Mouse (Mus musculus) embryonic fibroblast, embryonic 13.5 days (primary cell): ENCODE measurements at regions not wholly inside any gene's neighbourhood (a gene's known extent, or its start where the extent isn't known, plus 50 kb on each side); places are given as distances from the start of the nearest gene placed in this dataset.
A peak's percentile ranks its signal among the peaks of the same experiment; 100 is the strongest.
"Not testable (repeated sequence)": the region's sequence is repeated elsewhere in the genome, so short reads cannot be mapped to it uniquely, and the experiment has no call there.

Source experiments
- H3K27ac ChIP-seq: 2 replicates; pipeline ENCODE4 v1.5.1; 2012; ENCODE audit warnings: low read length, control low read depth, inconsistent platforms; ENCODE audit not compliant: insufficient read depth
- H3K4me1 ChIP-seq: 2 replicates; pipeline ENCODE4 v1.6.1; 2011; ENCODE audit warnings: low read length; ENCODE audit not compliant: control insufficient read depth, insufficient read depth
- H3K4me3 ChIP-seq: 2 replicates; pipeline ENCODE4 v1.5.1; 2011; ENCODE audit warnings: mild to moderate bottlenecking, control low read depth, low read length; ENCODE audit not compliant: insufficient read depth
- CTCF ChIP-seq: IDR thresholded peaks from 2 replicates; pipeline ENCODE4 v1.5.1; 2011; ENCODE audit warnings: mild to moderate bottlenecking, control low read depth, low read length, moderate library complexity, borderline replicate concordance; ENCODE audit not compliant: insufficient read depth
- POLR2A ChIP-seq: IDR thresholded peaks from 2 replicates; pipeline ENCODE4 v1.6.1; 2011; ENCODE audit warnings: low read depth, mild to moderate bottlenecking, control low read depth, low read length, moderate library complexity

- TF ChIP-seq CTCF (no peak), POLR2A (no peak)
- Histone ChIP-seq H3K4me3 (no peak overlapping the region), H3K27ac (no peak overlapping the region), H3K4me1 (peaks cover 3% of the 10 kb centered on the region; the same call in 1 of the 2 replicates)
These were observed 55.2 kb downstream of the Gm12728 start for GRCm38 (mm10) chr4:105844675-105845466.

- not testable (repeated sequence) for H3K4me3 ChIP-seq, H3K4me1 ChIP-seq, H3K27ac ChIP-seq
These were observed 56.6 kb downstream of the Gm12728 start for GRCm38 (mm10) chr4:105845998-105846989.

- peak overlapping the region; percentile 63; the same call in 1 of the 2 replicates for H3K27ac ChIP-seq
- H3K4me1 ChIP-seq: peaks cover 2% of the 10 kb centered on the region; the same call in 1 of the 2 replicates
- no peak for TF ChIP-seq POLR2A
- TF ChIP-seq CTCF: no peak
- no peak overlapping the region for H3K4me3 ChIP-seq
These were observed 63.4 kb downstream of the Gm12728 start for GRCm38 (mm10) chr4:105853086-105853485.

GRCm38 (mm10) chr4:105859052-105859864 is 69.6 kb downstream of the Gm12728 start:
- Histone ChIP-seq H3K27ac (no peak overlapping the region), H3K4me1 (no peaks in the 10 kb centered on the region), H3K4me3 (no peak overlapping the region)
- no peak for TF ChIP-seq POLR2A
- no peak for TF ChIP-seq CTCF

GRCm38 (mm10) chr4:105860930-105861653 is 71.4 kb downstream of the Gm12728 start:
- H3K4me1 ChIP-seq: no peaks in the 10 kb centered on the region
- no peak overlapping the region for H3K27ac ChIP-seq
- no peak overlapping the region for H3K4me3 ChIP-seq
- no peak for TF ChIP-seq CTCF
- no peak for TF ChIP-seq POLR2A

GRCm38 (mm10) chr4:105861654-105862037 is 72.0 kb downstream of the Gm12728 start:
- no peak overlapping the region for H3K4me3 ChIP-seq
- no peak for TF ChIP-seq POLR2A
- no peak for TF ChIP-seq CTCF
- no peak overlapping the region for H3K27ac ChIP-seq
- H3K4me1 ChIP-seq: no peaks in the 10 kb centered on the region

DNA sequence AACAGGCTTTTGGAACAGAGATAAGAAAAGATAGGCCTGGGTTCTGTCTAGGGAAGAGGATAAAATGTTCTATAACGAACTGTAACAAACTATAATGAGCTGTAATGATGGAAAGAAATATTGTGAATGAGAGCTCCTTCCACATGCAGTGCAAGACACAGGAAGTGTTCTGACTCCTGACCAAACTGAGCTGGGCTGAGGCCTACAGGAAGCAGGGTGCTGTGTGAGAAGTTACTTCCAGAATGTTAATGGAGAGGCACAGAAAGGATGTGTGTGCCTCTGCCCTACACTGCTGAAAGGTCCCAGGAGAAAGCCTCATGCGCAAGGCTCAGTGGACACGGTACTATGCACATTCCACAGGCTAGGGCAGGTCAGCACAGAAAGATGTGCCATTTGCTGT is 80.8 kb downstream of the Gm12728 start:
- TF ChIP-seq CTCF (no peak), POLR2A (no peak)
- no peak overlapping the region for H3K4me3 ChIP-seq
- H3K27ac ChIP-seq: no peak overlapping the region
- no peaks in the 10 kb centered on the region for H3K4me1 ChIP-seq

- Histone ChIP-seq H3K4me1 (no peaks in the 10 kb centered on the region), H3K4me3 (no peak overlapping the region), H3K27ac (no peak overlapping the region)
- TF ChIP-seq CTCF (no peak), POLR2A (no peak)
These were observed 87.6 kb downstream of the Gm12728 start for GRCm38 (mm10) chr4:105877246-105877645.

DNA sequence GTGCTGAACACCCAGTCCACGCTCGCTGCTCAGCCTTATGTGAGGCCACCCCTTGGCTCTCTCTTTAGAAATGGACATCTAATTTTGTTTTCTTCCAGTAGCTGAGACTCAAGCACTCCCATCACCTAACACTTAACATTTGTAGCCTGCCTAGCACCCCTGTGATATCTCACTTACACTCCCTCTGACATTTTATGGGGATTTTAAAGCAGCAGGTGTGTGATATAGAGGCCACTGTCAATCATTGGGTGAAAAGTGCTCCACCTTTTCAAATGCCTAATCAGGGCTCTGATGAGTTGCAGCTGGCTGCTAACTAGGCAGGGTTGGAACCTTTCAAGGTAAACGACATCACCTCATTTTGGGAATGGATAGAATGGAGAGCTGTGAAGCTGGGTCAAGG is 90.2 kb downstream of the Gm12728 start:
- TF ChIP-seq CTCF (no peak), POLR2A (no peak)
- Histone ChIP-seq H3K4me1 (no peaks in the 10 kb centered on the region), H3K4me3 (no peak overlapping the region), H3K27ac (no peak overlapping the region)
